Mouse (Mus musculus) right cerebral cortex, postnatal 14 days (tissue): ENCODE measurements around the gene Poc1b.

ENCODE experiments used
- DNase-seq: peaks from one replicate; pipeline ENCODE4 v3.0.0; 2022

Gene Poc1b

DNA sequence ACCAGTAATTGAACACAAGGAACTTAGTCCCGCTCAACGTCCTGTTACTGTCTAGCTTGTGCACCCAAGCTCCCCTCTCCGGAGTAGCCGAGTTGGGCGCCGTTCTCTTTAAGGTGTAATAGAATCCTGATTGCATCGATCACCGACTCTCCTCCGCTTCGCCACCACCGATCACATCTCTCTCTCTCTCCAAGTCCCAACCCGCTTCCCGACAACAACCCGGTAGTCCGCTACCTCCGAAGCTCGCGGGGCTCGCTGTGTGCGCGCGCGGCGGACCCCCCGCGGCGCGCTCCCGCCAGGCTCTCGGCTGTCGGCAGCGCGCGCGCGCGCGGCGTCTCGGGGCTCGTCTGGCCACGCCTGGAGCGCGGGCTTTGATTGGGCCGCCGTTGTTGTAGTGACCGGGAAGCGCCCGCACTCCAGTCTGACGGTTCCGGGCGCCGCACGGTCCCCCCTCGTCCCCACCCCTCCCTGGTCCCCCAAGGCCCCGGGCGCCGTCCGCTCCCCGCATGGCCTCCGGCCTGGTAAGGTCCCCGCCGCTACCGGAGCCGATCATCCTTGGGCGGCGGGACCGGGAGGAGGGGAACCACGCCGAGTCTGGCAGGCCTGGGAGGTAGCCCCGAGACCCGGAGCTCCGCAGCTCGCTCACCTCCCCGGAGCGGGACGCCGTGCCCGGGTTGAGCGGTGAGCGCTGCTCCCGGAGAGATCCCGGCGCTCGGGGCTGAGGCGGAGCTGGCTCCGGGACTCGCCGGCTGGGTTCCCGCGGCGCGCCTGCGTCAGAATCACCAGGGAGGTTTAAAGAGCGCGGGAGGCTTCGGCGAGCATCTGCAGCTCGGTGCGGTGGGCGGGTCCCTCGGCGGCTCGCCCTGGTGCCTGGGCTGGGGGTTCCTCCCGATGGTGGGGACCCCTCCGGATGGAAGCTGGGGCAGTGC lies at the start of gene Poc1b:
Gene Poc1b (plus strand): TSS at position 334 of the 929 bp plus-strand sequence.
- peak; percentile 90 for DNase-seq

DNA sequence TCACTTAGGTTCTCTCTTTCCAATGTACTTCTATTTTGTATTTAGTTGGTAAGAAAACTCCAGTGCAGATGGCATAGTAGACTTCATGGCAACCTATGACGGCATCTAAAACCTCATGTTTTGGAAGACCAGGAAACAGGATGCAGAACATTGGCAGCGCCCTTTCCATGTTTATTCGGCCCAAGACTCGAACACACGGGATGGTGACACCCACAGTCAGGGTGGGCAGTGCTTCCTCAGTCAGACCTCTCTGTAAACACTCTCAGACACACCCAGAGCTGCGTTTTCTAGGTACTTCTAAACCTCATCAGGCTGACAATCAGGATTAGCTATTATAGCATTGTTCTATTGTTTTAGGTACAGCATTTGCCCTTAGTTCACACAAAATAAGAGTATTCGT lies 46.2 kb upstream of the Poc1b start:
- no peak for DNase-seq

DNA sequence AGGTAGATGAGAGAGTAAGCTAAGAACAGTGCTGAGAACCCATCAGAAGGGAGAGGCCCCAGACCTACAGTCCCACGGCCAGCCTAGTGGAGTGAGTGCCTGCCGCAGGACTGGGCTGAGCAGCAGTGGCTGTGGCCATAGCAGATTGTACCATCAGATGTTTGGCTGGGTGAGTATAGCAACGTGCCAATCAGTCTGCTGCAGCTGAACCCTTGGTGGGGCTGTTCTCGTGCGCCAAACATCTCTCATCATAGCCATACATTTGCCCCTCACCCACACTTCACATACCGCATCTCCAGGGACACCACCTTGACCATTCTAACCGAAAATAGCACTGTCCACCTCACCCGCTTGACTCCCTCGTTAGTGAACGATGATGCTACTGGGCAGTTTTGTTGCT lies 45.4 kb upstream of the Poc1b start:
- DNase-seq = no peak

DNA sequence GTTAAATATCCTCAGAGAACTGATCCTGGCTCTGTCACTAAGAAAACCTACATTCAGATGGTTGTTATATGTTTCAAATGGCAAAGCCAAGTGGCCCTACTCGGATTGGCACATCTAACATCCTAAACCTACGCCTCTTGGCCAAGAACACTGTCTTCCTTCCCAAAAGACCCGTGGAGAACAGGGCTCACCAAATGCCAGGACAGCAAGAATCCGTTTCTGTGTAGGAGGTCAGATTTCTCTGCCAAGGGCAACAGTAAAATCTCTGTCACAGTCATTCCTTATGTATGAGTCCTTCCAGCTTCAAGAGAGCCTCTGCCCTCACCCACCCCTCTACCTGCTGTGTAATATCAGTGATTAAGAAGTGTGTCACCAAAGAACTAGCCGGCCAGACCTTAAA lies 44.3 kb upstream of the Poc1b start:
- no peak for DNase-seq

DNA sequence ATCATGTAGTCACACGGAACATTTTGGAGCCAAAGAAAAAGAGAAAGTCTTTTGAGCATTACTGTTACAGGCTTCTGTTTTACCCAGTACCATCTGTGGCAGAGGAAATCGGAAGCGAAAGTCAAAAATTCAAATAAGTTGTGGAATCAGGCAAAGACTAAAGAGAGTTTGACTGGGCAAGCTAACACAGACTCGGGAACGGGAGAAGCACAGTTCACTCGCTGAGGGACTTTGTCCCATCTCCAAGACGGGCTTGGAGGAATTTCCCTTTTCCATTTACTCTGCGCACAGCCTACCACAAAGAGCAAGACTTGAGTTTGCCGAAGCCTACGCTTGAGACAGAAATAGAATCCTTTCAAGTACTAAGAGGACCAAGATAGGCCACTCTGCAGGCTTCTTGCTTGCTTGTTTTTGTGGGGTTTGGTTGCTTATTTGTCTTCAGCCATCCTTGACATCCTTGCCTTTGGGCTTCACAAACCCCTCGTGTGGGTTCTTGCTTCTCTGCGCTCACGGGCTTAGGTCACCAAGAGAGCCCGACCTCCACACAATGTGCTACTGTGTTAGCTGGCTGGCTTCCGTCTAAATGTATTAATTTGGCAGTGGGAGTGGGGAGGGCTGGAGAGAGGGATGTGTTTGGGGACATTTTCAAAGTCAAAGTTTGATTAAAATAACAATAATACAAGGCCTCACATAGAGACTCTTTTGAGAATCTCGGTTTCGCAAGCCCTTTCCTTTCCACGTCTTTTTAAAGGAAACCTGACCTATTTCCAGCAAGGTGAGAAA lies 30.5 kb upstream of the Poc1b start:
- no peak for DNase-seq

DNA sequence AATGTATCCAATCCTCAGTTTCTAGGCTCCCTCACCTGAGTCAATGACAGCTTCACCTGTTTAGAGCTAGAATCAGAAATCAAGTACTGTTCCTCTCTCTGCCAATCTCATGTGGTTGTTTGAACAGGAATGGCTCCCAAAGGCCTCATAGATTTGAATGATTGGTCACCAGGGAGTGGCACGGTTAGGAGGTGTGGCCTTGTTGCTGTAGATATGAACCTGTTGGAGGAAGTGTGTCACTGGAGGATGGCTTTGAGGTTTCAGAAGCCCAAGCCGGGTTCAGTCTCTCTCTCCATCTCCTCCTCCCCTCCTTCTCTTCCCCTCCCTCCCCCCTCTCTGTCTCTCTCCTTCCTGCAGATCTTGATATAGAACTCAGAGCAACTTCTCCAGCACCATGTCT lies 28.2 kb upstream of the Poc1b start:
- no peak for DNase-seq

DNA sequence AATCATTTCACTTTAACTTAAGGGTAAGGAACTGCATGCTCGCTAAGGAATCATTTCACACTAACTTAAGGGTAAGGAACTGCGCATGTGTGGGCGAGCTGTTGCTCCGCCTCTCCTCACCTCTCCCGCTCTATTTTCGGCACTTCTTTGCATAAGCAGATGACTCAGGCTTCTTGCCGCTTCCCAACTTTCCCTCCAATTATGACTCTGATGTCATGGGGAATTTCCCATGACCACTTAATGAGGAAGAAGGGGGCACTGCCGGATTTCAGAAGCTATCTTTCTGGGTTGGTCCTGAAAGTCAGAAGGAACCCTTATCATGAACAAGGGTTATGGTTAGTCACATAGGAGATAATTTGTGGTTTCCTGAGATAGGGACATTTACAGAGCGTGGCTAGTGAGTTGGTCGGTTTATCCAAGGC lies 25.3 kb upstream of the Poc1b start:
- no peak for DNase-seq

DNA sequence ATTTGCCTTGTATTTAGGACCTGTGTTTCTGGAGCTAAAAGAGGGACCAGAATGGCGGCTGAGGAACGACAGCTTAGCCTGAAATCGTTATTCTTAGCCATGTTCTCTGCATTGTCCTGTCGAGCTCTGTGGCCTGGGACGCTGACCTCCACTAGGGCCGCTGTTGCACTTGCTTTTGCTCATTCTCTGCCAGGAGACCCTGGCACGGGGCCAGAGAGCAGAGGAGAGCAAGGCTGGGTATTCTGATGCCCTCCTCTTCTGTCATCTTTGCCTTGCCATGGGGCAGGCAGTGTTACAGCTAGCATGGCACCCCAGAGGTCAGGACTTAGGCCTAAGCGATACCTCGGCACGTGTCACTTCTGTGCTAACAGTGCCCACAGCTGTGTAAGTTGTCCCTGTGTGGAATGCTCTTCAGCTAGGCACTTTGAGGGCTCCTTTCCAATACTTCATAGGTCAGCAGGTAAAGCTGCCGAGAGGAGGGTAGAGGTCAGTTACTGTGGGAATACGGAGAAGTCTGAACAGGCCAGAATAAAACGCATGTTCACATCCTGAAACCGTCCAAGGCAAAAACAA lies 23.3 kb upstream of the Poc1b start:
- DNase-seq = peak; percentile 13

DNA sequence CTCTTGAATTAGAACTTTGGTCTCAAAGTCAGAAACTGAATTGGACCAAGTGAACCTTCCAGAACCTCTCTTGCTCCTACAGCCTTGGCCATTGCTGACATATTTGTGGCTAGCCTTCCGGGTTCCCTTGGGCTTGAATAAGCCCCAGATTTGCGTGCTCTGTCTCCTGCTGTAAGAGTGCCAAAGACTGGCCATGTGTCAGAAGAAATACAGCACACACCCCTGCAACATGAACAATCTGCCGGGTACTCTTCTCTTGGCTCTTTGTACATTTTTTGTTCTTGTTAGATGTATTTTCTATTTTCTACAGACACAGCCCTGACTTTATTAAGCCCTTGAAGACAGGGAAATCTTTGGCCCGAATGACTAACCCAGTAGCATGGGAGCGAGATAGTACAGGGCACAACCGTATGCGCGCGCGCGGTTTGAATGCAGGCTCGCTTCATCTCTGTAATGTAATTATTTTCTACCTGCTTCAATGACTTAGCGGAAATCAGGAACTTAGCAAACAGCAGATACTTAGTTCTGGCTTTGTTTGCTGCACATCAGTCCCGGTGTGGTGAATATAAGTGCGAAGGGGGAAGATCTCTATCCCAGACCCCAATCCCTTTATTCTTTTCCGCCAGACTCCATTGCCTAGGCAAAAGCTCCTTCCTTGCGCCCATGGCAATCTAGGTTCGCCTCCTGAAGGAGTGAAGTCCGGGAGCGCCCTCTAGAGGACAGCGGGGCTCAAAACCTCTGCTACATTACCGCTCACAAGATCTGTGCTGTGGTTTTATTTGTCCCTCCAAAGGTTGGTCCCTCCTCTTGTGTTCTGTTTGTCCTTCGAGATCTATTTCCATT lies 22.2 kb upstream of the Poc1b start:
- peak; percentile 94 for DNase-seq

DNA sequence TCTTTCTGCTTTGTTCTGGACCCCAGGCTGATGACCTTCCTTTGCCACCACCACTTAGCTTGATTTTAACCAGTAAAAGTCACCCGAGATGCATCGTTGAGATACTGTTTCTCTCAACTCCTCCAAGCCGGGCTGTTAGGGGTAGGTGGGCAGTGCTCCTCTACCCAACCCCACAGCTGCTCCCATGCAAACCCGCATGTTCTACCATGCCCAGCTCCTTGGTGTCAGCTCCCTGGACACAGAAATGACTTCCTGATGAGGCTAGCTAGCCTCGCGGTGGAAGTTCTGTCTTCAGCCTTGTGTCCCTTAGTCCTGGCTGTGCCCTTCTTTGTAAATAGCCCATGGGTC lies 21.6 kb upstream of the Poc1b start:
- no peak for DNase-seq

DNA sequence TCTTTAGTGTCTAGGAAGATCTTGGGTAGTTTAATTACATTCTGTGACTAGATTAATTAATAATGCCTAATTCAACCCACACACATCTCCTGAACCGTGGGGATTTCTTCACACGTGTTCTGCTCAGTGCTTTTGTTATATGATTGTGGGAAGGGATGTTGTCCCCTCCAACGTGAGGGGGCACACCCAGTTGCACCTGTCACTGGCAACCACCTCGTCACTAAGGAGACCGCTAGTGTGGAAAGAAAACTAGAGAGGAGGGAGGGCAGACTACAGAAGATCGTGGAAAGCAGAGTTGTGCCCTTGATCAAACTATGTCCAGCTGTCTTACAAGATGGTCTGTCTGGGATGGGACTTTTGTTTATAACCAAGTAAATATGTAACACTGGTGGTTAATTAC lies 20.8 kb upstream of the Poc1b start:
- no peak for DNase-seq

DNA sequence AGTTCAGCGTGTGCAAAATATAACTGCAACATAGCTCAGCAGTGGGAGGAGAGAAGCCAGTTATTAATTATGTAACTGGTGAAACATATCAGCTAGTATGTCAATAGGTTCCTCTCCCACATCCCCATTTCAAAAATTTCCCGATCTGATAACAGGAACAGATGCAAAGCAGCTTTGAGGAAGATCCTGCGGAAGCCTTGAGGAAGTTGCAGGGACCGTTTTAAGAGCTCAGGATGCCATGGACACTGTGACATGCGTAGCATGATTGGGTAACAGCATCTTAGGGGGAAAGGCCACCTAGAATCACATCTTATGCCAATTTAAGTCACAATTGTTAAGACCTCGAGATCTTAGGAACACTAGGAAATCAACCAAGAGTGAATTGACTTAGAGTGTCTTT lies 16.9 kb upstream of the Poc1b start:
- DNase-seq = no peak

DNA sequence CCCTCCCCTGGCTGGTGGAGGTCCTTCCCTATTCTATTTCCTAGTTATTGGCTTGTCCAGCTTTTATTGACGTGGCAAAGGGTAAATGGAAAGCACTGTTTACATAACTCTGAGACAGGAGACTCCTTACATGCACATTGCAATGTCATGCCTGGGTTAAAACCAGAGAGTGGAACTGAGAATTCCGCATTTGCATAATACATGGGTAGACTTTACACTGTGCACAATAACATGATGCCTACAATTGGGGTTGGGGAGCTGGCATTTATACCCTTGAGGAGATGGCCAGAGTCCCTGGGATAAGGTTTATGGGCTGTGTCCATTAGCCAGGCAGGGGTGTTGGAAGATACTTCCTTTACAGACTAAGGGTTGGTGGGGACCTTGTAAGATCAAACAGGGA lies 13.5 kb upstream of the Poc1b start:
- DNase-seq = no peak

DNA sequence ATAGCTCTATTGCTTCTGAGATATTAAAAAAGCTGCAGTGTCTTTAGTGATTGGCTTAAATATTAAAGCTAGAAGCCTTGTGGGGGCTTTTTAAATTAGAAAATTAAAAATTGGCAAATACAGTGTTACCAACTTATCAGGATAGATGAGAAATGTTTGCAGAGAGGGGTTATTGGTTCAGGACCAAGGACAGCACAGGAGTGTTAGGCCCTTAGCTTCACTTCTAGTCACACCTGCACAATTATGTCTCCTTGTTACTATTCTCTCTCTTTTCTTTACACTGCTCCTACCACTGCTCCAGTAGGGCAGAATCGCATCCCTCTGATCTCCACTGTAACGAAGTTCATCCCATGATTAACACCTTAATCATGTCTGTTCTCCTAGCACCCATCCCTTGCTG lies 11.7 kb upstream of the Poc1b start:
- DNase-seq = no peak

DNA sequence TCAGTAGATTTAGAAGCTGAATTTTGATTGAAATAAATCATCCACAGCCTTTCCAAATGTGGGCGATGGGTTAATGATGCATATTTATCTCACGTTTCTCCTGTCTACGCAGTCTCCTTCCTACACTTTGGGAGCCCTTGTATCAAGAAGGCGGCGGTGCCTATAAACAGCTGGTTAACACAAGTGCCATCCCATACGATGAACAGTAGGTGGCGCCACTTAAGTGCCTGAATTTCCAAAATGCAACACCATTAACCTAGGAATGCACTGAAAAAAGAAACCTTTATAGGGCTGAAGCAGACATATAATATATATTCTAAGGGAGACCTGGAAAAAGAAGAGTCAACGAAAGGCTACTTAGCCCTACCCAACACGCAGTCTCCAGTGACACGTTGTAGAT lies 9.5 kb upstream of the Poc1b start:
- DNase-seq = peak; percentile 42

DNA sequence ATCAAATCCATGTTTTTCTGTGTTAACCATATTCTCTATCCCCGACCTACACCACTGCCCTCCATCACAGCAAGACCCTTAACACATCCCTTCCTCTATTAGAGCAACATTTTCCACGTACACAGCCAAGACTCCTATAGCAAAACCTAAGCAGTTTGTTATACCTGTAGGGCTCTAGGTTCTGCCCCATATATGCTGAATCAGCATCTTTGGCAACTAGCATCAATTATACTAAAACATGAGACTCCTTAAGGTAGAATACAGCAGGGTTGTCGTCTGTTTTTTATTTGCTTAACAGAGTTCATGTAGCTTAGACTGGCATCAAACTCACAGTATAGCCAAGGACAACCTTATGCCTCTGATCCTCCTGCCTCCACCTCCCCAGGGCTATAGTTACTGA lies 1.3 kb upstream of the Poc1b start:
- DNase-seq = no peak

DNA sequence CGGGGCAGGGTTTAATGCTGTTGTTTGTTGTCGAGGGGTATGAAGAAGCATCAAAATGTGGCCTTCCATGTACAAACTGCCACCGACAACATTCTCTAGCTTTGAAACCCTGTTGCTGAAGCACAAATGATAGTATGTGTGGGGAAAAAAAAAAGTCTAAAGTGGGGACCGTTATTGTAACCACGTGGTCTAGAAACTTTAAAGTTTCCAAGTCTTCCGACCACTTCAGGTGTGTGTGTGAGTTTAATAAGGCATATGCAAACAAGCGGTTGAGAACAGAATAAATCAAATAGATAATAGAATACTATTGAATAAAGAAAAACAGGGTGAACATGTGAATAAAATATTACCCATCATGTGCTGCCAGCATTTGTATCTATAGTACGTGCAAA lies 529 bp upstream of the Poc1b start:
- no peak for DNase-seq

DNA sequence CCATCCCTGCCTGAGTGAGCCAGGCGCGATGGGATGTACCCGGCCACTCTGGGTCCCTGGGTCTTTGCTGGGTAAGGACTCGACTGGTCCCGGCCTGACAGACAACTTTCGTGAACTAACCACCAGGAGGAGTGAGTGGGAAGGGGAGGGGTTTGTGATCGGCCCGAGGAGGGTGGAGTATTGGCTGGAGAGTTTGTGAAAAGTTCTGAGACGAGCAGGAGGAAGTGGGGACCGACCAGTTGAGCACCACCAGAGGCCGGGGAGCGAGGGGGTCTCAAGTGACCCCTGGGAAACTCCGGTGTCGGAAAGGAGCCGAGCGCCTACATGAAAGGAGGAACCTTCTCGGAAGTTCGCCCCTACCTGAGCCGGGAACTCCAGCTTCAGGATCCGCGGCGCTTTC lies 1.1 kb downstream of the Poc1b start, which contains the start of gene Galnt4:
Gene Galnt4 (plus strand): TSS at position 196 of the 400 bp plus-strand sequence.
- peak; percentile 61 for DNase-seq

DNA sequence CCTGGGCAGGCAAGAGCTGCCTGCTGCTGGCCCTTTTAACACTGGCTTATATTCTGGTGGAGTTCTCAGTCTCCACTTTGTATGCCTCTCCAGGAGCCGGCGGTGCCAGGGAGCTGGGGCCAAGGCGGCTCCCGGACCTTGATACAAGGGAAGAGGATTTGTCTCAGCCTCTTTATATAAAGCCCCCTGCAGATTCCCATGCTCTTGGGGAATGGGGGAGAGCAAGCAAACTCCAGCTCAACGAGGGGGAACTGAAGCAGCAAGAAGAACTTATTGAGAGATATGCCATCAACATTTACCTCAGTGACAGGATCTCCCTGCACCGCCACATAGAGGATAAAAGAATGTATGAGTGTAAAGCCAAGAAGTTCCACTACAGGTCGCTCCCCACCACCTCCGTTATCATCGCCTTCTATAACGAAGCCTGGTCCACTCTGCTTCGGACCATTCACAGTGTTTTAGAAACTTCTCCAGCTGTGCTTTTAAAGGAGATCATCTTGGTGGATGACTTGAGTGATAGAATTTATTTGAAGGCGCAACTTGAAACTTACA lies 1.7 kb downstream of the Poc1b start:
- DNase-seq = no peak

DNA sequence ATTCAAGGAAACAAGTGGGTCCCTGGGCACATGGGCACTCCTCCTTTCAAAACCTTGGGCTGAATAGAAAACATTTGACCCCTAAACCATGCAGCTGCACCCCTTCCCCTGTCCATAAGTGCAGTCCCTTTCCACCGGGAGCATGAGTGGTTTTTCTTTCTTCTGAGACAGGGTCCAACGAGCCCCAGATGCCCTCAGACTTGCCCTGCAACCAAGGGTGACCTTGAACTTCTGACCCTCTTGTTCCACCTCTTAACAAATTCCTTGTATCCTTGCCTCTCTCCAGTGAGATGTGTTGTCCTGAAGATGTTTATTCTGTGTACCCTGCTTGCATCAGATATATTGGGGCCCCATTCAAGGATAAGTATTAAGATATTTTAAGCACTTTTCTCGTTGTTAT lies 6.7 kb downstream of the Poc1b start:
- no peak for DNase-seq

DNA sequence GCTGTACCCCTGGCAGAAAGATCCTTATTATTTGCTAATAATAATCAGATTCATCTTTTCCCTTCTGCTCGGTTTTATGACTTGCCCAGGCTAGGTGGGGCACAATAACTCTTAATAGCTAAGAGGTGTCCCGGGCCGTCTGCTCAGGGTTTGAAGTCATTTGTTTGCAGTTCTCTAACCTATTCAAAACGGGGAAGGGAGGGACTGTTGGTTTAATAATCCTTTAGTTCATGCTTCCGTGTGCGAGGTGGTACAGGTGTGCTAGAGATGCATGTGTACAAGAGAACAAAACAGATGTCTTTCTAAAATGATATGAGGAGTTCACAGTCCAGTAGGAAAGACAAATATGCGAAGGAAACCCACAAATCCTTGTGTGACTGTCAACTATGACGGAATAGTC lies 7.5 kb downstream of the Poc1b start:
- no peak for DNase-seq

DNA sequence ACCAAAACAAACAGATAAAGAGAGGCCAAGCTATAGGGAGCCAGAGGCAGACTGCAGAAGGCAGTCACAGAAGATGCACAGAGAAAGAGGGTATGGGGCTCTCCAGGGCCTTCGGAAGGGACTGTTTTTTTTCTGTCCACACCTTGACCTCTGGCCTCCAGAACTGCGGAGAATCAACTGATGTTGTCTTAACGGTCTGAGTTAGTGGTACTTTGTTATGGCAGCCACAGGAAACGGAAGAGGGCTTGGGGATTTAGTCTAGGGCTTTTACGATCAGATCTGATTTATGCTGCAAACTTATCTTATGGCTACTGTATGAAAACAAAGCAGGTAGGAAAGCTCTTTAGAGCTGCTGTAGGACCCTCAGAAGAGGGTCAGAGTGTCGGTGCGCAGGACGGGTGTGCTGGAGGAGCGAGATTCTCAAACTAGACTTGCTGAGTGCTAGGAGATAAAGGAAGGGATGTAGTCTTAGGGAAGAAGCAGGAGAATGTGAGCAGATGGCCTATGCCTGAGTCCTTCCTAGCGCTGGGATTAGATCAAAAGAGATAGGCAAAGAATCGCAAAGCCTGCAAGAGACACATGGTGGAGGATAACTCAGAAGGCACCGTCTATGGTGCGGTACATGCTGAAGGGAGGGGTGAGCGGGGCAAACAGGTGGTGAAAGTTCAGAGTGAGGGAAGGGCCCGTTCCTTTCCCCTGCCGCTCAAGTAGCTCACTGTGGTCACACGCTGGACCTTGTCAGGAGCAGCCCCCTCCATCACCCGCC lies 8.8 kb downstream of the Poc1b start:
- no peak for DNase-seq
